Mouse (Mus musculus) embryonic facial prominence, embryonic 10.5 days (tissue): ENCODE results near the gene Pcsk1. TPM values are rescaled to one million over a fixed set of nuclear protein-coding genes. Genes with fewer than 3 reads are reported as not detected.

ENCODE experiments used
- DNase-seq: peaks from one replicate; pipeline ENCODE4 v3.0.0-alpha.2; 2017; ENCODE audit warnings: low spot score
- H3K27ac ChIP-seq: fragments of 300-500 bp; sonication (generic); replicated peaks from 2 replicates; pipeline ENCODE4 v1.5.1; 2016; ENCODE audit warnings: mild to moderate bottlenecking
- H3K27me3 ChIP-seq: fragments of 300-500 bp; sonication (generic); replicated peaks from 2 replicates; pipeline ENCODE4 v1.6.1; 2016; ENCODE audit warnings: low read depth, mild to moderate bottlenecking; ENCODE audit not compliant: poor library complexity, severe bottlenecking
- H3K36me3 ChIP-seq: fragments of 300-500 bp; sonication (generic); replicated peaks from 2 replicates; pipeline ENCODE4 v1.6.1; 2016; ENCODE audit warnings: mild to moderate bottlenecking, moderate library complexity
- H3K4me1 ChIP-seq: fragments of 300-500 bp; sonication (generic); 2 replicates; pipeline ENCODE4 v1.6.1; 2016
- H3K4me3 ChIP-seq: fragments of 300-500 bp; sonication (generic); 2 replicates; pipeline ENCODE4 v1.5.1; 2016; ENCODE audit warnings: mild to moderate bottlenecking, moderate library complexity
- H3K9me3 ChIP-seq: fragments of 300-500 bp; sonication (generic); 2 replicates; pipeline ENCODE4 v1.6.1; 2016; ENCODE audit warnings: mild to moderate bottlenecking
- WGBS: fragments of 180-500 bp; shearing (Covaris S2); methylation state at CpG from one replicate; pipeline ENCODE4 v1.1.7; 2016; 5-methylcytosine and 5-hydroxymethylcytosine counted together
- polyA plus RNA-seq: library from polyadenylated mRNA; unstranded; fragments of >200 nt; fragmentation: Nextera tagmentation; extraction: Ambion mirVana; gene quantifications from 2 replicates; pipeline ENCODE4 v1.2.1, GENCODE M21; 2016

The Pcsk1 gene
- 0.31 and 0.39 TPM in 2 replicates for polyA plus RNA-seq

DNA sequence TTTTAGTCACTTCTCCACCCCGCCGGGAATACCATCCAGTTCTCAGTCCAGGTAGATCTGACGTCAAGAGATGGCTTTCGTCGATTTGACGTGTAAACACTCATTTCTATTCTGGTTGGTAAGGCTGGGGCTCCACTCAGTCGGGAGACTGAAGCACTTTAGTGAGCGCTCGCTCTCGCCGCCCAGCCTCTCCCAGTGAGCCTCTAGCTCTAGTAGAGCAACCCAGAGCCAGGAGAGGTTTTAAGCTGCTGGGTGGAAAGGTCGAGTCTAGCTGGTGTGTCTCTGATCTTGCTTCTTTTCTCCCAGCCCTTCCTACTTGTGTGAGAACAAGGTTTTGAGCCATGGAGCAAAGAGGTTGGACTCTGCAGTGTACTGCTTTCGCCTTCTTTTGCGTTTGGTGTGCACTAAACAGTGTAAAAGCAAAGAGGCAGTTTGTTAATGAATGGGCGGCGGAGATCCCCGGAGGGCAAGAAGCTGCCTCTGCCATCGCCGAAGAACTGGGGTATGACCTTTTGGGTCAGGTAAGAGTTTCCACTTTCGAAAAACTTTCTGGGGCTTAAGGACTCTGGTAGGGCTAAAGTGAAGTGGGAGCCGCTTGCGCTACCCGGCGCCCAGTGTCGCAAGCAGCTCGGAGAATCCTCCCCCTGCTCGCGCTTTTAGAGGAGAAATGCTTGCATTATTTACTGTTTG, at the start of gene Pcsk1:
TSS of gene Pcsk1 (plus strand) at position 106 of the 690 bp plus-strand sequence.
- peak; percentile 14 for DNase-seq
- peaks cover 12% of the 10 kb centered on the region; the same call in 1 of the 2 replicates for H3K4me1 ChIP-seq
- H3K4me3 ChIP-seq = peak within 1 kb of the TSS; percentile 59
- no peaks in the 10 kb centered on the region for H3K36me3 ChIP-seq
- H3K27me3 ChIP-seq = peaks cover 14% of the 10 kb centered on the region
- WGBS = under 1% methylated on average over 28 of the region's 28 CpGs
- H3K27ac ChIP-seq = no peak within 1 kb of the TSS
- H3K9me3 ChIP-seq = no peaks in the 10 kb centered on the region

DNA sequence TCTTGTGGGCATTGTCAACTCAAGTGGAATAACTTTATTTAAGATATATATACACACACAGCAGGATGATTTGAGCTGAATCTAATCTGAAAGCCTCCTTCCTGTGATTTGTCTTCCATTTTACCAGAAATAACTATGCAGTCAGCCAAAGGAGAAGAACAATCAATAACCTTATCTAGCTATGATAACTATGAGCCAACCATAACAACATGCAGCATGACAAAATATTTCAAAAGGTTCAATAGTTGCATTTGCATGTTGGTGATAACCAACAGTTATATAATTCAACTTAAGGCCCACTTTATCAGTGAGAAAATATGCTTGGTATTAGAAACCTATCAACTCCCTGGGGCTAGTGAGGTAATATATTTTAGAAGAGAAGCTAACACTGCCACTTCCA, 30.8 kb upstream of the Pcsk1 start:
- Histone ChIP-seq H3K27me3 (no peaks in the 10 kb centered on the region), H3K36me3 (no peaks in the 10 kb centered on the region), H3K4me1 (no peaks in the 10 kb centered on the region), H3K27ac (no peak overlapping the region), H3K4me3 (no peak overlapping the region), H3K9me3 (no peaks in the 10 kb centered on the region)
- no peak for DNase-seq

DNA sequence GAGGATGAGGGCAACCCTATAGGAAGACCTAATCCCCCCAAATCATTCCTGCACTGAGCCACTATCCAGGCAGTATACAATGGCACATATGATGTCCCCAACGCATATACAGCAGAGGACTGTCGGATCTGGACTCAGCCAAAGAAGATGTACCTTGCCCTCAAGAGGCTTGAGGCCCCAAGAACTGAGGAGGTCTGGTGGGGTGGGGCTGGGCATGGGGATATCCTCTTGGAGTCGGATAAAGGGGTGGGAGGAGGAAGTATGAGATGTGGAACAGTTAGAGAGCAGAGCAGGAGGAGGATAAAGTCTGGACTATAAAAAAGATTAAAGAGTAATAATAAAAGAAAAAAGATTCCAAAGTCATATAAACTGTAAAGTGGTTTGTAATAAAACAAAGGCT, 25.7 kb upstream of the Pcsk1 start:
- 82% methylated on average over 3 of the region's 3 CpGs for WGBS

DNA sequence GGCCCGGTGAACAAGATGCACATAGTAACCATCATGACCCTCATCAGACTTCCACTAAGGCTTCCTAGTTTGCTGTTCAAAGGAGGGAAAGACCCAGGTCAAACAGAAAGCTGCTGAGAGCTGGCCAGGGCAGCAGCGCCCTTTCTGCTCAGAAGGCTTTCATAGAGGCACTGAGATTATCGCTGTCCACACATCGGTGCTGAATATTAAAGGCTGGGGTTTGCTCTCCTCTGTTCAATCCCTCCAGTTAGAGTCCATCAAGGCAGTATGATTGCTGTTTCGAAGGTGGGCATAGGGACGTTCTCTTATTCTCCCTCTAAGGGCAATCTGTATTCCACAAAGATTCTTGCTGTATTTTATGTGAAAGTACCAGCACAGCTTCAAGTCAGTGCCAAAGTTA, 1.0 kb upstream of the Pcsk1 start:
- peaks cover 12% of the 10 kb centered on the region; the same call in 1 of the 2 replicates for H3K4me1 ChIP-seq
- no peaks in the 10 kb centered on the region for H3K36me3 ChIP-seq
- peak; percentile 65 for DNase-seq
- H3K27ac ChIP-seq = no peak overlapping the region
- 23% methylated on average over 6 of the region's 6 CpGs for WGBS
- H3K9me3 ChIP-seq = no peaks in the 10 kb centered on the region
- H3K4me3 ChIP-seq = no peak overlapping the region
- peaks cover 14% of the 10 kb centered on the region for H3K27me3 ChIP-seq

More for the DNA sequence above, 25.7 kb upstream of the Pcsk1 start:
- DNase-seq = no peak
- no peak overlapping the region for H3K4me3 ChIP-seq
- H3K9me3 ChIP-seq = no peaks in the 10 kb centered on the region
- no peaks in the 10 kb centered on the region for H3K4me1 ChIP-seq
- no peak overlapping the region for H3K27ac ChIP-seq
- no peaks in the 10 kb centered on the region for H3K36me3 ChIP-seq
- no peaks in the 10 kb centered on the region for H3K27me3 ChIP-seq

DNA sequence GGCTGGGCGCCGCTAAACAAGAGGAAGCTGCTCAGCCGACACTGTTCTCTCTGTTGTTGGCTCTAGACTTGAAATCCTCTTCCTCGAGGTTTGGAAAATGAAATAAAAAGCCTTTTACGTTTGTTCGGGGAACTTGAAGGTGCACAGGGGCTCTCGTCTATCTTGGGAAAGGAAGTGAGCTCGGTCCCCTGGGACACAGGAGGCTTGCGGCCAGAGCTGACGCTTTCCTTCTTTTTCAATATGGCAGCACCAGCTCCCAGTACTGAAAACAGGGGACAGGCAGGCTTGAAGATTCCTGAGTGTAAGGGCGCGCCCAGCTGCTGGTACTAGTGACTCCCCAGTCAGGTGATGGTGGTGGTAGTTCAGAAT, 769 bp downstream of the Pcsk1 start:
- Histone ChIP-seq H3K9me3 (no peaks in the 10 kb centered on the region), H3K27ac (no peak overlapping the region), H3K36me3 (no peaks in the 10 kb centered on the region), H3K4me3 (peak overlapping the region; percentile 59), H3K27me3 (peaks cover 14% of the 10 kb centered on the region), H3K4me1 (peaks cover 12% of the 10 kb centered on the region; the same call in 1 of the 2 replicates)
- 2% methylated on average over 12 of the region's 12 CpGs for WGBS
- DNase-seq = peak; percentile 24

DNA sequence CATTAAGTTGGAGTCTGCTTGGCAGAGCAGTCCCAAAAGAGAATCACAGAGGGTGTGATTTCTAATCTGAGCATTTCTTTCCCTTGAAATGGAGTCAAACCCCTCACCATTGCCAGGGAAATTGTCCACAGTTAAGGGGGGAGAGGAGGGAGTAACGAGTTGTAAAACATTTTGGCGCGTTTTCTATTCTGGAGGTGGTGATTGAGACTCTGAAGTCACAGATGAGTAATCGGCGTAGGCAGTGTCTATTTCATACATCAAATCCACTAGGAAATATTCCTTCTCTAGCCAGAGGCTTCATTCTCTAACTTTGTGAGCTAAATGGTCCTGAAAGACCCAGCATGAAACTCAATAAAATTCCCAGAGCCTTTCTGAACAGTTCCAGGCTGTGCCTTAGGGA, 1.4 kb downstream of the Pcsk1 start:
- Histone ChIP-seq H3K4me1 (peaks cover 12% of the 10 kb centered on the region; the same call in 1 of the 2 replicates), H3K9me3 (no peaks in the 10 kb centered on the region), H3K36me3 (no peaks in the 10 kb centered on the region), H3K27ac (no peak overlapping the region), H3K4me3 (peak overlapping the region; percentile 59), H3K27me3 (peaks cover 14% of the 10 kb centered on the region)
- DNase-seq = no peak
- 77% methylated on average over 5 of the region's 5 CpGs for WGBS

DNA sequence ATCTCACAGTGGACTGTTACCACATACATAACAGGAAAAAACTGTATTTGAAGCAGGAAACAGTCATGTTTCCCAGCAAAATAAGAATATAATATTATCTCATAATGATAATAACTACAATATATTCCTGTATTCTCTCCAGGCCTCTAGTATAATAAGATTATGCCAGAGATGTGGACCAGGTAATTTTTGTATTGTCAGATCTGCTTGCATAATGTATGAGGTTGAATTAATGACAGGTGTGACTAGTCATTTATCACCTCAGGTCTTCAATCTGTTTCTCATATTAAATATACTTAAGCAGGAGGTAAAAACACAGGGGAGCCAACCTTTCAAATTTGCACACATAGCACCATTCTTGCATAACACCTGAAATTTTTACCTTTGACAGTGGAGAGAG, 5.9 kb downstream of the Pcsk1 start:
- no peak for DNase-seq
- Histone ChIP-seq H3K27ac (no peak overlapping the region), H3K36me3 (no peaks in the 10 kb centered on the region), H3K9me3 (no peaks in the 10 kb centered on the region), H3K27me3 (no peaks in the 10 kb centered on the region; the same call in 1 of the 2 replicates), H3K4me3 (no peak overlapping the region), H3K4me1 (peaks cover 3% of the 10 kb centered on the region; the same call in 1 of the 2 replicates)

DNA sequence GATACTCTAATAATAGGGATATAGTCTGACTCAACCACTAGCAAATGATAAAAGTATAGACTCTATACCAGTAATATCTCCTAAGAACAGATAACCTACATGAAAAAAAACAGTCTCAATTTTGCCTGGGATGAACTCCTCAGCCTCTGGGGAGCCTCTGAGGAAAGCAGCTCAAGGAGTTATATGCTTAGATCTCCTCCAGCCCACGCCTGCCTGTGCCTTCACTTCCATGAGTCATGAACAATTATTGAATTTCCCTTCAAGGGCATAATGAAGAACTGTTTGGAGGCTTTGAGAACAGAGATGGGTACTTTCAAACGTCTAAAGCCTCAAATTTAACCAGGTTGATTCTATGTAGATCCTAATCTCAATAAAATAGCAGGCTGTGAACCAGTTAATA, 23.5 kb downstream of the Pcsk1 start:
- 52% methylated on average over 2 of the region's 2 CpGs for WGBS
- no peak overlapping the region for H3K27ac ChIP-seq
- H3K4me1 ChIP-seq = no peaks in the 10 kb centered on the region
- H3K9me3 ChIP-seq = no peaks in the 10 kb centered on the region
- DNase-seq = no peak
- H3K4me3 ChIP-seq = no peak overlapping the region
- no peaks in the 10 kb centered on the region for H3K27me3 ChIP-seq
- H3K36me3 ChIP-seq = no peaks in the 10 kb centered on the region

DNA sequence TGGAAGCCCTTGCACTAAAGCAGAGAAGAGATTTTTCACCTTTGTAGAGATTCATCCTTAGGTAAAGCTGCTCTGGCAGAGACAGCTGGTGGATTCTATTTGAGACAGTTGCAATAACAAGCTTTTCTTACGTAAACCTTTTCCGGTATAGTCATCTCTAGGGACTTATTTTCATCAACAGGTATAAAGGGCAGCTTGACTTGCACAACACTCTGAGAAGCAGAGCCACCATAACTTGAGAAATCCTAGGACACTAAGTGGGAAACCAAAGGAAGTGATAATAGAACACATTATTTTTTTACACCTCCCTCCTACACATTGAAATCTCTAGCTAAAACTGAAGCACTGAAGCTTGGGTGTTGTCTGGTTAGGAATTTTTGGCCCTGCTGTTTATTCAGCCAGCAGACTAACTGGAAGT, 24.4 kb downstream of the Pcsk1 start:
- WGBS = 91% methylated on average over 2 of the region's 2 CpGs
- no peaks in the 10 kb centered on the region for H3K27me3 ChIP-seq
- no peak for DNase-seq
- no peaks in the 10 kb centered on the region for H3K4me1 ChIP-seq
- H3K9me3 ChIP-seq = no peaks in the 10 kb centered on the region
- H3K36me3 ChIP-seq = no peaks in the 10 kb centered on the region
- H3K27ac ChIP-seq = no peak overlapping the region
- no peak overlapping the region for H3K4me3 ChIP-seq

DNA sequence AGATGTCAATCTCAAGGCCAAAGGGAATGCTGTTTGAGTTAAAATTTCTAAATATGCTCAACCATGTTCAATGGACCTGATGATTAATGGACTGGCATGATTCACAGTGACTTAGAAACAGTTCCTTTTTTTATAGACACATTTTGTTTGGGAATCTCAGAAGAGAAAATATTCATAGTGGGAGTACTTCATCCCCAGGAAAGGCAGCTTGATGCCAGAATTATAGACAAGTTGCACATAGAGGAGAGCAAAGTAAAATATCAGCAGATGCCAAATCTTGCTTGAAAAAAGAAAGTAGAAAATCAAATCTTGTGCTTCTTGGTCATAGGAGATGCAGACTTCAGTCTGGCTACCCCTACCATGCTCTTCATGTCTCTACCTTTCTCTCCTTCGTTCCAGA, 25.2 kb downstream of the Pcsk1 start:
- Histone ChIP-seq H3K27ac (no peak overlapping the region), H3K4me1 (no peaks in the 10 kb centered on the region), H3K27me3 (no peaks in the 10 kb centered on the region), H3K4me3 (no peak overlapping the region), H3K36me3 (no peaks in the 10 kb centered on the region), H3K9me3 (no peaks in the 10 kb centered on the region)
- WGBS = 84% methylated on average over 1 of the region's 1 CpGs
- no peak for DNase-seq

DNA sequence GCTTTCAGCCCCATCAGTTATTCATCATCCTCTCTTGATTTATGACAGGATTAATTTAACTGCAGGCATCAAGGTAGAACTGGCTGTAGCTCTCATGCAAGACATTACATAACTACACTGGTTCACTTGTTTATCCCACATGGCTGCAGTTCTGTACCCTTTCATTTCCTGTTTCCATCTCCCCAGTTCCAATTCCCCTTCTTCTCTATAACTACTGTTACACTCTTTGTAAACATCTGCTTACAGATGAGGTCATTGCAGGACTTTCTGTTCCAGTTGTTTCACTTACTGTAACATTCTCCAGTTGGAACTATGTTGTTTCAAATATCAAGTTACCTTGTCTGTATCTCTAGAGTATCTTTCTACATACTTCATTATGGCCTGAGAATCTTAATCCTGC, 46.2 kb downstream of the Pcsk1 start:
- H3K4me1 ChIP-seq = no peaks in the 10 kb centered on the region

DNA sequence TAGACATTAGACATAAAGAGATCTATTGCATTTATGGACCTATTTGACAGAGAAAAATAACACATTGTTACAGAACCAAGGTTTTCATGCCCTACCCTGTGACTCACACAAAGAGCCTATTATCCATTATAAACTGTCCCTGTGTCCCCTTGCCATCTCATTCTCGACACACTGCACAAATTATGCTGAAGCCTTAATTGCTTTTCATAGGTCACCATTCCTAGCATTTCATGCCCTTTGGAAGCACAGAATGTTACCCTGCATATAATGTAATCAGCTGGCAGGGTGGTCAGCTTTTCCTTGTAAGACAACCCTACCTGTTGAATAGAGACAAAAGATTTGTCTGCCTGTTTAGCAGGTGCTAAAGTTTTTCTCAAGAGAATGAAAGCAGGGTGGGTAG, 71.0 kb downstream of the Pcsk1 start:
- WGBS = 21% methylated on average over 1 of the region's 1 CpGs
- H3K27ac ChIP-seq = no peak overlapping the region

More for the DNA sequence above, 46.2 kb downstream of the Pcsk1 start:
- no peak for DNase-seq
- Histone ChIP-seq H3K9me3 (no peaks in the 10 kb centered on the region), H3K27ac (no peak overlapping the region), H3K36me3 (no peaks in the 10 kb centered on the region), H3K27me3 (no peaks in the 10 kb centered on the region), H3K4me3 (no peak overlapping the region)

DNA sequence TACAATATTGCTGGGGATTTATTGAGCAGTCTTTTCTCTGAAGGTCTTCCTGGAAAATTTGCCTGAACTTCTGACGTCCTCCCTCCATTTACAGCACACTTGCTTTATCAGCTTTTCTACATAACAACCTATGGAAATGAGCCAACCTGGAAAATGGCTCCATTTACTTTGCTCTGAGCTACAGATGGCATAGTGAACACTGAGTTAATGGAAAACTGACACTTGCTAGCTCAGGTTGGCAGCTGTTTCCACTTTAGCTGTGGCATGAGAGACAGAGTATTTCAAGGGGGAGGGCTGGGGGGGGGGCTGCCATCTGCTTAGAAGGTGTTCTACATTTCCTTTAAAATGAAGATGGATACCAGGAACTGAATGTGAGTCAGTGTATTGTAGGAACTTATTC, 73.8 kb downstream of the Pcsk1 start:
- Histone ChIP-seq H3K9me3 (no peaks in the 10 kb centered on the region), H3K27ac (no peak overlapping the region), H3K4me1 (peaks cover 2% of the 10 kb centered on the region; the same call in 1 of the 2 replicates), H3K4me3 (no peak overlapping the region), H3K36me3 (no peaks in the 10 kb centered on the region), H3K27me3 (no peaks in the 10 kb centered on the region)
- peak; percentile 17 for DNase-seq
- 56% methylated on average over 1 of the region's 1 CpGs for whole genome bisulfite sequencing

More for the DNA sequence above, 71.0 kb downstream of the Pcsk1 start:
- Histone ChIP-seq H3K4me1 (peaks cover 2% of the 10 kb centered on the region; the same call in 1 of the 2 replicates), H3K36me3 (no peaks in the 10 kb centered on the region), H3K4me3 (no peak overlapping the region), H3K27me3 (no peaks in the 10 kb centered on the region), H3K9me3 (no peaks in the 10 kb centered on the region)
- DNase-seq = no peak
